Mouse (Mus musculus) myocyte (in vitro differentiated cells): Measurements from ENCODE around the gene Cyren.

Experiments
- MAX ChIP-seq: IDR thresholded peaks from one replicate; pipeline ENCODE4 v1.6.1; 2011; ENCODE audit warnings: low read depth, mild to moderate bottlenecking, control low read depth
- MYOD1 ChIP-seq, 3 experiments: IDR thresholded peaks; one replicate each; pipeline ENCODE4 v1.6.1; 2011; ENCODE audit warnings: control low read depth in 2 of 3, low read depth in 2 of 3, mild to moderate bottlenecking in 2 of 3, moderate library complexity in 1 of 3; ENCODE audit not compliant: insufficient read length in 2 of 3, control insufficient read depth in 1 of 3
- POLR2A ChIP-seq: IDR thresholded peaks from one replicate; pipeline ENCODE4 v1.6.1; 2011; ENCODE audit warnings: low read depth, mild to moderate bottlenecking, control low read depth, moderate library complexity; ENCODE audit not compliant: insufficient read length
- POLR2AphosphoS2 ChIP-seq: IDR thresholded peaks from one replicate; pipeline ENCODE4 v1.6.1; 2011; ENCODE audit warnings: low read depth, control low read depth; ENCODE audit not compliant: insufficient read length
- TCF12 ChIP-seq: IDR thresholded peaks from one replicate; pipeline ENCODE4 v1.6.1; 2011; ENCODE audit warnings: mild to moderate bottlenecking, control low read depth; ENCODE audit not compliant: poor library complexity, insufficient read depth, severe bottlenecking

DNA sequence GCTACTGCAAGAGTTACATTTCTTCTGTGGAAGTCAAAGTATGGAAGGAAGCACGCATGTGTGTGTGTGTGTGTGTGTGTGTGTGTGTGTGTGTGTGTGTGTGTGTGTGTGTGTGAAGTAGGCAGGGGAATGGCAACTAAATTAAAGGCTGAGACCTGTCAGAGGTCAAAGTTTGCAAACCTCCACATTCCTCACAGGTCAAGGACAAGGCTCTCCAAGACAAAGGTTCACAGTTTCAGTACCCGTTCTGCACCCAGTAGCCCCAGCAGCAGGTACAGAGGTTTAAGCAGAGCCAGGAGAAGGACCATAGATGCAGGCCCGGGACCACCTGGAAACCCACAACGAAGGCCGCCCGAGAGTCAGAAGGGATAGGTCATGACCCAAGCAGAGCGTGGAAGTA is 41.3 kb upstream of the Cyren start:
- TF ChIP-seq MAX (no peak), TCF12 (no peak), POLR2A (no peak), MYOD1 (IDR thresholded peaks at IDR 0.05; ENCODE audit: control insufficient read depth in 1 of 3, insufficient read length in 2 of 3, low read depth in 2 of 3) (no peak), POLR2AphosphoS2 (no peak)
